Mouse (Mus musculus): ENCODE results near the gene Spocd1. TPM values are rescaled to one million over a fixed set of nuclear protein-coding genes. Genes with fewer than 3 reads are reported as not detected.

The Spocd1 gene
- total and polyA plus RNA-seq, 2 experiments, result not detected

GRCm38 (mm10) chr4:129920542-129921313 is 8.3 kb upstream of the Spocd1 start:
- no peaks in the 10 kb centered on the region for H3K36me3 ChIP-seq (ENCODE audit: control insufficient read depth, insufficient read depth, low read length)
- peak; percentile 78 for DNase-seq (ENCODE audit: extremely low read depth, low read depth, low spot score)
- no peak overlapping the region for H3K4me3 ChIP-seq (ENCODE audit: insufficient read depth, low read depth, low read length)
- WGBS, result 37% methylated on average over 15 of the region's 15 CpGs
- peak overlapping the region; percentile 75 for H3K27ac ChIP-seq (replicated peaks; ENCODE audit: insufficient read depth, low read depth, low read length)
- TF ChIP-seq POLR2A (IDR thresholded peaks at IDR 0.05; ENCODE audit: extremely low read depth, insufficient read depth, low read length) (no peak), CTCF (IDR thresholded peaks at IDR 0.05; ENCODE audit: low read depth, low read length) (no peak)
- no peaks in the 10 kb centered on the region for H3K79me2 ChIP-seq (ENCODE audit: control insufficient read depth, insufficient read depth, low read length)
- H3K27me3 ChIP-seq (ENCODE audit: control insufficient read depth, insufficient read depth, low read length), result no peaks in the 10 kb centered on the region
- H3K4me1 ChIP-seq (ENCODE audit: control insufficient read depth, insufficient read depth, low read length), result peaks cover 37% of the 10 kb centered on the region
- H3K9ac ChIP-seq (ENCODE audit: low read depth, low read length), result 0 out of 2 replicates have a peak overlapping the region, but pooled peaks have one; percentile 2

GRCm38 (mm10) chr4:129921314-129921587 is 7.8 kb upstream of the Spocd1 start:
- Histone ChIP-seq H3K27ac (replicated peaks; ENCODE audit: insufficient read depth, low read depth, low read length) (peak overlapping the region; percentile 75), H3K36me3 (ENCODE audit: control insufficient read depth, insufficient read depth, low read length) (no peaks in the 10 kb centered on the region), H3K4me3 (ENCODE audit: insufficient read depth, low read depth, low read length) (no peak overlapping the region), H3K27me3 (ENCODE audit: control insufficient read depth, insufficient read depth, low read length) (no peaks in the 10 kb centered on the region), H3K79me2 (ENCODE audit: control insufficient read depth, insufficient read depth, low read length) (no peaks in the 10 kb centered on the region), H3K9ac (ENCODE audit: low read depth, low read length) (0 out of 2 replicates have a peak overlapping the region, but pooled peaks have one; percentile 2), H3K4me1 (ENCODE audit: control insufficient read depth, insufficient read depth, low read length) (peaks cover 32% of the 10 kb centered on the region)
- WGBS, result 29% methylated on average over 3 of the region's 3 CpGs
- DNase-seq (ENCODE audit: extremely low read depth, low read depth, low spot score), result no peak
- TF ChIP-seq POLR2A (IDR thresholded peaks at IDR 0.05; ENCODE audit: extremely low read depth, insufficient read depth, low read length) (no peak), CTCF (IDR thresholded peaks at IDR 0.05; ENCODE audit: low read depth, low read length) (no peak)

DNA sequence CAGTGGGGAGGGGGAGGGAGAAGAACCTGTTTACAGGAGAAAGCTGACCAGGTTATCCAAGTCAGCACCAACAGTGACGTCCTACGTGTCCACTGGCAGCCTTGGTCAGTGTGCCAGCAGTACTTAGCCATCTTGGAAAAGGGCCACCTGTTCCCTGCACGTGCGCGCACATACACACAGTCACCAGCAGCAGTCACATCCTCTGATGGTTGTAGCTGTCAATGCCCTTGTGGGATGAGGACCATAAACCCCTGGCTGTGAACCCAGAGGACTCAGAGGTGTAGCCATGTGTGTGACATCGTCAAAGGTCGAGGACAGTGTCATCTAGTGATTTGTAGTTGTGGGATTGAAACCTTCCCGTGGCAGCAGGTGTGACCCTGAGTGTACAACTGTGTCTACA is 4.9 kb upstream of the Spocd1 start:
- DNase-seq (ENCODE audit: extremely low read depth, low read depth, low spot score), result peak; percentile 34
- H3K9ac ChIP-seq (ENCODE audit: low read depth, low read length), result no peak overlapping the region
- 63% methylated on average over 8 of the region's 8 CpGs for WGBS
- no peaks in the 10 kb centered on the region for H3K36me3 ChIP-seq (ENCODE audit: control insufficient read depth, insufficient read depth, low read length)
- no peak overlapping the region for H3K4me3 ChIP-seq (ENCODE audit: insufficient read depth, low read depth, low read length)
- TF ChIP-seq POLR2A (IDR thresholded peaks at IDR 0.05; ENCODE audit: extremely low read depth, insufficient read depth, low read length) (no peak), CTCF (IDR thresholded peaks at IDR 0.05; ENCODE audit: low read depth, low read length) (no peak)
- H3K4me1 ChIP-seq (ENCODE audit: control insufficient read depth, insufficient read depth, low read length), result peaks cover 21% of the 10 kb centered on the region
- no peak overlapping the region for H3K27ac ChIP-seq (replicated peaks; ENCODE audit: insufficient read depth, low read depth, low read length)
- H3K27me3 ChIP-seq (ENCODE audit: control insufficient read depth, insufficient read depth, low read length), result no peaks in the 10 kb centered on the region
- no peaks in the 10 kb centered on the region for H3K79me2 ChIP-seq (ENCODE audit: control insufficient read depth, insufficient read depth, low read length)

- Histone ChIP-seq H3K4me1 (ENCODE audit: control insufficient read depth, insufficient read depth, low read length) (peaks cover 21% of the 10 kb centered on the region), H3K27ac (replicated peaks; ENCODE audit: insufficient read depth, low read depth, low read length) (no peak overlapping the region), H3K27me3 (ENCODE audit: control insufficient read depth, insufficient read depth, low read length) (no peaks in the 10 kb centered on the region), H3K9ac (ENCODE audit: low read depth, low read length) (no peak overlapping the region), H3K4me3 (ENCODE audit: insufficient read depth, low read depth, low read length) (no peak overlapping the region), H3K36me3 (ENCODE audit: control insufficient read depth, insufficient read depth, low read length) (no peaks in the 10 kb centered on the region), H3K79me2 (ENCODE audit: control insufficient read depth, insufficient read depth, low read length) (no peaks in the 10 kb centered on the region)
- no peak for DNase-seq (ENCODE audit: extremely low read depth, low read depth, low spot score)
- TF ChIP-seq CTCF (IDR thresholded peaks at IDR 0.05; ENCODE audit: low read depth, low read length) (no peak), POLR2A (IDR thresholded peaks at IDR 0.05; ENCODE audit: extremely low read depth, insufficient read depth, low read length) (no peak)
- 79% methylated on average over 6 of the region's 6 CpGs for WGBS
These were observed 4.4 kb upstream of the Spocd1 start for GRCm38 (mm10) chr4:129924694-129925093.

- no peak overlapping the region for H3K27ac ChIP-seq (replicated peaks; ENCODE audit: insufficient read depth, low read depth, low read length)
- no peaks in the 10 kb centered on the region for H3K27me3 ChIP-seq (ENCODE audit: control insufficient read depth, insufficient read depth, low read length)
- DNase-seq (ENCODE audit: extremely low read depth, low read depth, low spot score), result no peak
- H3K79me2 ChIP-seq (ENCODE audit: control insufficient read depth, insufficient read depth, low read length), result no peaks in the 10 kb centered on the region
- 63% methylated on average over 8 of the region's 8 CpGs for WGBS
- no peaks in the 10 kb centered on the region for H3K36me3 ChIP-seq (ENCODE audit: control insufficient read depth, insufficient read depth, low read length)
- TF ChIP-seq POLR2A (IDR thresholded peaks at IDR 0.05; ENCODE audit: extremely low read depth, insufficient read depth, low read length), result no peak
- H3K4me1 ChIP-seq (ENCODE audit: control insufficient read depth, insufficient read depth, low read length), result peaks cover 7% of the 10 kb centered on the region
- H3K9ac ChIP-seq (ENCODE audit: low read depth, low read length), result no peak overlapping the region
- H3K4me3 ChIP-seq (ENCODE audit: insufficient read depth, low read depth, low read length), result no peak overlapping the region
These were observed 2.5 kb upstream of the Spocd1 start for GRCm38 (mm10) chr4:129926544-129926943.

DNA sequence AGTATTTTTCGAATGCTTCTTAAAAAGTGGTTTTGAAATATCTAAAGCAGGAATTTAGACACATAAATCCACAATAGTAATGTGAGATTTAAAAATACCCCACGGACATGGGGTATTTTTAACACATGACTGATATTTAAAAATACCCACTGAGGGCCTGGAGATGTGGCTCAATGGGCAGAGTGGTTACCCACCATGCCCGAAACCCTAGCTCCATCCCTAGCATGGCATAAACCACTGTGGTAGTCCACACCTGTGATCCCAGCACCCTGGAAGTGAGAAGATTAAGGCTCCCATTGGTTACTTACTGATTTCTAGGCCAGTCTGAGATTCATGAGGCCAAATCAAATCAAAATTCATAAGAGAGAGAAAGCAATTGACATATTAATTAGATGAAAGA is 2.0 kb upstream of the Spocd1 start:
- no peak for DNase-seq (ENCODE audit: extremely low read depth, low read depth, low spot score)
- peaks cover 2% of the 10 kb centered on the region; the same call in 1 of the 2 replicates for H3K4me1 ChIP-seq (ENCODE audit: control insufficient read depth, insufficient read depth, low read length)
- no peaks in the 10 kb centered on the region for H3K27me3 ChIP-seq (ENCODE audit: control insufficient read depth, insufficient read depth, low read length)
- no peaks in the 10 kb centered on the region for H3K36me3 ChIP-seq (ENCODE audit: control insufficient read depth, insufficient read depth, low read length)
- WGBS, result 92% methylated on average over 3 of the region's 3 CpGs
- H3K9ac ChIP-seq (ENCODE audit: low read depth, low read length), result no peak overlapping the region
- H3K4me3 ChIP-seq (ENCODE audit: insufficient read depth, low read depth, low read length), result no peak overlapping the region
- no peak for TF ChIP-seq CTCF (IDR thresholded peaks at IDR 0.05; ENCODE audit: low read depth, low read length)
- TF ChIP-seq POLR2A (IDR thresholded peaks at IDR 0.05; ENCODE audit: extremely low read depth, insufficient read depth, low read length), result no peak
- no peaks in the 10 kb centered on the region for H3K79me2 ChIP-seq (ENCODE audit: control insufficient read depth, insufficient read depth, low read length)
- H3K27ac ChIP-seq (replicated peaks; ENCODE audit: insufficient read depth, low read depth, low read length), result no peak overlapping the region

All from liver, adult 2 months (tissue).